Mouse (Mus musculus): Measurements from ENCODE around the gene Flywch2.

Flywch2 gene

DNA sequence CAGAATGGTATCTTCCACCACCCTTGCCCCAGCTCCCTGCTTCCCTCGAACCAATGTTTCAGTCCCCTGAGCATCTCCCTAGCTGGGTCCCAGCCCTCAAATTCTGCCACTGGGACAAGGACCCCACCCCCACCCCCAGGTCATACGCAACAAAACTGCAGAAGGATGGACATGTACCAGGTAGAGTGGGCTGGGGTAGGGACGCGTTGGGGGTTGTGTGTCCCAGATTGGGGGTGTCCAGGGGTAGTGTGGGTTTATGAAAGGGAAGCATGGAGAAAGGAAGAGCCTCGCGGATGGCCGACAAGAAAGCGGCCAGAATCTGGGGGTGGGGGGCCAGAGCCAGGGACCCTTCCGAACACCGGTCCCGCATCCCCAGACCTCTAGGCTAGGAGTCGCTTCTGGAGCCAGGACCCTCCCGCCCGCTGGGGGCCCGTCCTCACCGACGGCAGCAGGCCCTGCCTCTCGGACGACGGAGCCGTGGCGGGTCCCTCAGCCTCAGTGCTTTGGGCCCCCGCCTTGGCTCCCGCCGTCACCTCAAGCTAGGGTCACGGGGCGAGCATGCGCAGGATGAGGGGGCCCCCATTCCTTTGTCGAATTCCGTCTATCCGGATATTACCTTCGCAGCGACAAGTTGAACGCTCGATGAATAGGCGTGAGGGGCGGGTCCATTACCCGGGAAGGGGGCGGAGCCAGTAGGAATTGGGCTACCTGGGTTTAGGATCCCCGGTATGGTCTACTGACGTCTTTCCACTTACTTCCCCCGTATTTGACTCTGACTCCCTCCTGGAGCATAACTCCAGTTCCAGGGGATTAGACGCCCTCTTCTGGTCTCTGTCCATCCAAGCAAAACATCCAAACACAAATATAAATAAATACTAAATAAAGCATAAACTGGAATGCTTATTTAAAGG, at the start of gene Flywch2:
TSS of gene Flywch2 (minus strand) at position 521 of the 911 bp plus-strand sequence.
- DNase-seq (ENCODE audit: low read depth, low spot score), result peak; percentile 72

DNA sequence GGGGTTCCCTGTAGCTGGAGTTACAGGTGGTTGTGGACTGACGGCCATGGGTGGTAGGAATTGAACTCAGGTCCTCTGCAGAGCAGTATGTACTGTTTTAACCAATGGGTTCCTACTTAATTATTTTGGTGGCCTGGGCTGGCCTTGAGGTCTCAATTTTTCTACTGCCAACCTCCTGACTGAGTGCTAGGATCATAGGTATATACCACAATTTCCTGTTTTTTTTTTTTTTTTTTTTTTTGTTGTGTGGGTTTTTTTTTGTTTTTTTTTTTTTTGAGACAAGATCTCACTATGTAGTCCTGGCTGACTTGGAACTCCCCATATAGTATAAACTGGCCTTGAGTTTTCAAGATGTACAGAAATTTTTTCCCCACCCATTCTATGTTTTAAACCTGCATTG, 45.3 kb upstream of the Flywch2 start:
- no peak for DNase-seq (ENCODE audit: low read depth, low spot score)

DNA sequence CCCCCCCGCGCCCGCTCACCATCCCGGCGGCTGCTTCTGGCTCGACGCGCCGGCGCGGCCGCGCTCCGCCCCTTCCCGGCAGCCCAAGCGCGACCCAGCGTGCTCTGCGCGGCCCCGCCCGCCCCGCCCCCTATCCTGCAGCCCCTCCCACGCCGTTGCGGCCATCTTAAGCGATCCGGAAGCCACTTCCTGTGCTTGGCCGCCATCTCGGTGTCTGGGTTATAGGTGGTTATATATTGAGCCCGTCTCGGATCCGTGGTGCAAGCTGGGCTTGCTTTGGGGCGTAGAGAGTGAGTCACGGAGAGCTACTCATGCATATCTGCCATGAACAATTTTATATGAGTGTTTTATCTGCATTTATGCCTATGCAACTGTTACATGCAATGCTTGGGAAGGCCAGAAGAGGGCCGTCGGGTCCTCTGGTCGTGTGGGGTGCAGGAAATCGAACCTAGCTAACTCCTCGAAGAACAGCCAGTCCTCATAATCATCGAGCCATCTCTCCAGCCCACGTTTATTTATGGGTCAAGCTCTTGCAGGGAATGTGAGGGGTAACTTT, 43.3 kb upstream of the Flywch2 start, which contains the start of gene Elob:
TSS of gene Elob (minus strand) at position 73 of the 556 bp plus-strand sequence.
- DNase-seq (ENCODE audit: low read depth, low spot score), result peak; percentile 80

DNA sequence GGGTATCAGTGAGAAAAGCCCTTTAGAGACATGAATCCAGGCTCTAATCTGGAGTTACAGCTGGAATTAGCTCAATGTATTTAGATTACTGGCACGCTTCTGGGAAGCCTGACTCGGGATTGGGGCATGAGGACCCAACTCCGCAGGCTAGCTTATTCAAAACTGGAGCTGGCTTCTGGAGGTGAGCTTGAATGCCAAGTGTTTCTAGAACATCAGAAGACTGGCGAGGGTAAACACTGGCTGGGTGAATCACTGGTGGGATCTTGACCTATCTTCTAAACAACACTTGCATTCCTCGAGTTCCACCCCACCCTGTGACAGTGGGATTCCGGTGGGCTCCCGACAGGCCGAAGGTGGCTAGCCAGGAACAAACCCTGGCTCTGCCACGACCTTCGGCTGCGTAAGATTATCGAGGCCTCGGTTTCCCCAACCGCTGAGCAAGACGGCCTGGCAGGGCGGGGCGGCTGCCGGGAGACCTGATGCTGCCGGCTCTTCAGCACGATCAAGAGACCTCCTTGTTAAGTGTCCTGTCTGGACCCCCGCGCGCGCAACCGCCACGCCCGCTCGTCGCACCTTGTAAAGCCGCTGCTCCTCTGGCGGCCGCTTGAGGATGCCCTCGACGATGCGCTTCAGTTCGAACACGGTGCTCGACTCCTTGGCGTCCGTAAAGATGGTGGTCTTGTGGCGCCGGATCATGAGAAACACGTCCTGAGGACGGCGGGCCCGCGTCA, 42.6 kb upstream of the Flywch2 start:
- DNase-seq (ENCODE audit: low read depth, low spot score), result no peak

DNA sequence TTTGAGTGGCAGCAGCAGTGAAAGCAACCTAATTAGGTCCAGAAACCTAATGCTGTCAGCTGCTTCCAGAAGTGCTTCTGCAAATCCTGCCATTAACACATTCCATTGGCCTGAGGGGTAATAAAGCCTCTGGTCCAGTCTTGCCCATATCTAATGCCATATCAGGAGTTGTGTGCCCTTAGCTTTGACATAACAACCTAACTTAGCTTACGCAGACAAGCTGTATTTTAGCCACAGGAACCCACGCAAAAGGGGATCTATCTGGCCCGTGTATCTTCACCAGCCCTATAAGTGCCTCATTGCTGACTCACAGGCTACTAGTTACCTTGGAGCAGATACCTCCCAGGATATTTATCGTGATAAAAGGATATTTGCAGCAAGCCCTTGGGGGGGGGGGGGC, 39.7 kb upstream of the Flywch2 start:
- DNase-seq (ENCODE audit: low read depth, low spot score), result no peak

DNA sequence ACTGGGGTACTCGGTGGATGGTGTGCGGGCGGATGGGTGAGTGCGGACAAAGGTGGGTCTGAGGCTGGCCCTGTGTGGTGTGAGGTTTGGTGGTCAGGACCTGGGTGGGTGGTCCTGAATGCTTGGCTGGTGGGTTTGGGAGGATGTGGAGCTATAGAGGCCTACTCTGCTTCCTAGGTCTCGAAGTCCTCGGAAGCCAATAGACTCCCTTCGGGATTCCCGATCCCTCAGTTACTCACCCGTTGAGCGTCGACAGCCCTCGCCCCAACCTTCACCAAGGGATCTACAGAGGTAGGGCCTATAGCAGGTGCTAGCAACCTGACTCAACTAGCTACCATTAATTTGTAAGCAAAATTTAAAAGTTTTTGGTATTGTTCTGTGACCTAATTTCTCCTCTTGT, 37.7 kb upstream of the Flywch2 start:
- DNase-seq (ENCODE audit: low read depth, low spot score), result no peak

DNA sequence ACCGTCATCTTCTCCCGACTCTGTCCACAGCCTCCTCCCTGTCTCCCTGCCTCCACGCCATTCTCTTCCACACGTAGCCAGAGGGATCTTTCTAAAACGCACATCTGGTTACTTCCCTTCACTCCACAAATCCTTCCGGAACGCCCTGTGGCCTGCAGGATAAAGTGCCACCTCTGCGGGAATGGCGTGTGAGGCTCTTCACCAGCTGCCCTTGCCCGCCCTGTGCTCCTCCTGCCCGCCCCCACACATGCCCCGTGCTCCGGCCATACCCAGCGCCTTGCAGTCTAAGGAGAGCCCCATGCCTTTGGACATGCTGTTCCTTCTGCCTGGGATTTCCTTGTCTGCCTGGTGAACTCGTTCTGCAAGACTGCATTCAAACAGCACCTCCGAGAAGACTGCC, 37.1 kb upstream of the Flywch2 start:
- no peak for DNase-seq (ENCODE audit: low read depth, low spot score)

DNA sequence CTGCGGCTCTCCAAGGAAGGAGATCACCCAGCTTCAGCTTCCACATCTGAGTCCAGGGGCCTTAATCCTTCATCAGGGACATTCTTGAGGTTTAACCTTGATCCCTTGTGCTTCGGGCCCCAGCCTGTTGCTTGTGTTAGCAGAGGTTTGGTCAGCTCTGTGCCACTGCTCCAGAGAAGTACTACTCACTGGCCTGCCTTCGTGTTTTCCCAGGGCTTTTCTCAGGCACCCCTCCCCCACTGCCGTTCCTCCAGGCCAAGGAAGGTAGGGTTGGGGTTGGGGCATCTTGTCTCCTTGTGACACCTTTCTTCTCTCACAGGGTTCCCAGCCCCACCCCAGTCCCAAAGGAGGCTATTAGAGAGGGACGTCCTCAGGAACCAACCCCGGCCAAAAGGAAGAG, 36.2 kb upstream of the Flywch2 start:
- DNase-seq (ENCODE audit: low read depth, low spot score), result no peak

DNA sequence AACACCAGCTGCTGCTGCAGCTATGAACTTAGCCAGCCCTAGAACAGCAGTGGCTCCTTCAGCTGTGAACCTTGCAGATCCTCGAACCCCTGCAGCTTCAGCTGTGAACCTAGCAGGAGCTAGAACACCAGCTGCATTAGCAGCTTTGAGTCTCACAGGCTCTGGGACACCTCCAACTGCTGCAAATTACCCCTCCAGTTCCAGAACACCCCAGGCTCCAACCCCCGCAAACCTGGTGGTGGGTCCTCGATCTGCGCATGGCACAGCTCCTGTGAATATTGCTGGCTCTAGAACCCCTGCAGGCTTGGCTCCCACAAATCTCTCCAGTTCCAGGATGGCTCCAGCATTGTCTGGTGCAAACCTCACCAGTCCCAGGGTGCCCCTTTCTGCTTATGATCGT, 34.9 kb upstream of the Flywch2 start:
- DNase-seq (ENCODE audit: low read depth, low spot score), result no peak

DNA sequence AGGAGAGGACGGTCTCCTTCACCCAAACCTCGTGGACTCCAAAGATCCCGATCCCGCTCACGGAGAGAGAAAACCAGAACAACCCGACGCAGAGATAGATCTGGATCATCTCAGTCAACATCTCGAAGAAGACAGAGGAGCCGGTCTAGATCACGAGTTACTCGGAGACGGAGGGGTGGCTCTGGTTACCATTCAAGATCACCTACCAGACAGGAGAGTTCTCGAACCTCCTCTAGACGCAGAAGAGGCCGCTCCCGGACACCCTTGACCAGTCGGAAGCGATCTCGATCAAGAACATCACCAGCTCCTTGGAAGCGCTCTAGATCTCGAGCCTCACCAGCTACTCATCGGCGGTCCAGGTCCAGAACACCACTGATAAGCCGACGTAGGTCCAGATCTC, 33.4 kb upstream of the Flywch2 start:
- DNase-seq (ENCODE audit: low read depth, low spot score), result no peak

DNA sequence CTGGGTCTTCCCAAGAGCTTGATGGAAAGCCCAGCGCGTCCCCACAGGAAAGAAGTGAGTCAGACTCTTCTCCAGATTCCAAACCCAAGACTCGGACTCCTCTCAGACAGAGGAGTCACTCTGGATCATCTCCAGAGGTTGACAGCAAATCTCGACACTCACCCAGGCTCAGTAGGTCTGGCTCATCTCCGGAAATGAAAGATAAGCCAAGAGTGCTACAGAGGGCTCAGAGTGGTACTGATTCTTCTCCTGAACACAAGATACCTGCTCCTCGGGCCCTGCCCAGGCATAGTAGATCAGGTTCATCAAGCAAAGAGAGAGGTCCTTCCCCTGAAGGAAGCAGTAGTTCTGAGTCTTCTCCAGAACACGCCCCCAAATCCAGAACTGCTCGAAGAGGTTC, 32.7 kb upstream of the Flywch2 start:
- DNase-seq (ENCODE audit: low read depth, low spot score), result no peak

DNA sequence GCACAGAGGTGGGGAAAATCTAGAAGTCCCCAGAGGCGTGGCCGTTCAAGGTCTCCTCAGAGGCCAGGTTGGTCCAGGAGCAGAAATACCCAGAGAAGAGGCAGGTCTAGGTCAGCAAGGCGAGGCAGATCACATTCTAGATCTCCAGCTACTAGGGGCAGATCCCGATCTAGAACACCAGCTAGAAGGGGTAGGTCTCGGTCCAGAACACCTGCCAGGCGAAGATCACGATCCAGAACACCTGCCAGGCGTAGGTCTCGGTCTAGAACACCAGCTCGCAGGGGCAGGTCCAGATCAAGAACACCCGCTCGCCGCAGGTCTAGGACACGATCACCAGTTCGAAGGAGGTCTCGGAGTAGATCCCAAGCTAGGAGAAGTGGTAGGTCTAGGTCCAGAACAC, 29.8 kb upstream of the Flywch2 start:
- no peak for DNase-seq (ENCODE audit: low read depth, low spot score)

DNA sequence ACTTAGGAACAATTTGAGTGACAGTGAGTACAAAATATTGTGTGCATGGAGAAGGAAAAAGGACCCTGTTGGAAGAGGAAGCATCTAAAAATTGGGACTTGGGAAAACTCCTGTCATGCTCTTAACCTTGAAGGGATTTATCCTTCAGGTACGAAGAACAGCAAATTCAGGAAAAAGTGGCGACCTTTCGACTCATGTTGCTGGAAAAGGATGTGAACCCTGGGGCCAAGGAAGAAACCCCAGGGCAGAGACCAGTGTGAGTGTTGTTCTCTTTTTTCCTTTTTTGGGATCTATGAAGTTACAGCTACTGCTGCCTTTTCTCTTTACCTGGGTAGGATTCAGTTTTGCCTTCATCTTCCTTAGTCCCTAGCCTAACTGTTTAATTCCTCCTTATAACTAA, 22.0 kb upstream of the Flywch2 start:
- no peak for DNase-seq (ENCODE audit: low read depth, low spot score)

DNA sequence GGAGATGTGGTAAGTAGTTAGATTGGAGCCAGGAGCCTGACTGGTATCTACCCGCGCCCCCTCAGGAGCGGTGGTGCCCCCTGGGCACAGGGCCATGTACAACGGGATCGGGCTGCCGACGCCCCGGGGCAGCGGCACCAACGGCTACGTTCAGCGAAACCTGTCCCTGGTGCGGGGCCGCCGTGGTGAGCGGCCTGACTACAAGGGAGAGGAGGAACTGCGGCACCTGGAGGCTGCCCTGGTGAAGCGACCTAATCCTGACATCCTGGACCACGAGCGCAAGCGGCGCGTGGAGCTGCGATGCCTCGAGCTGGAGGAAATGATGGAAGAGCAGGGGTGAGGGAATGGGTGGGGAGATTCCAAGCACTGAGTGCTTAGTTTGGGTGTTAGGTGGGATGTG, 21.0 kb upstream of the Flywch2 start:
- DNase-seq (ENCODE audit: low read depth, low spot score), result no peak

DNA sequence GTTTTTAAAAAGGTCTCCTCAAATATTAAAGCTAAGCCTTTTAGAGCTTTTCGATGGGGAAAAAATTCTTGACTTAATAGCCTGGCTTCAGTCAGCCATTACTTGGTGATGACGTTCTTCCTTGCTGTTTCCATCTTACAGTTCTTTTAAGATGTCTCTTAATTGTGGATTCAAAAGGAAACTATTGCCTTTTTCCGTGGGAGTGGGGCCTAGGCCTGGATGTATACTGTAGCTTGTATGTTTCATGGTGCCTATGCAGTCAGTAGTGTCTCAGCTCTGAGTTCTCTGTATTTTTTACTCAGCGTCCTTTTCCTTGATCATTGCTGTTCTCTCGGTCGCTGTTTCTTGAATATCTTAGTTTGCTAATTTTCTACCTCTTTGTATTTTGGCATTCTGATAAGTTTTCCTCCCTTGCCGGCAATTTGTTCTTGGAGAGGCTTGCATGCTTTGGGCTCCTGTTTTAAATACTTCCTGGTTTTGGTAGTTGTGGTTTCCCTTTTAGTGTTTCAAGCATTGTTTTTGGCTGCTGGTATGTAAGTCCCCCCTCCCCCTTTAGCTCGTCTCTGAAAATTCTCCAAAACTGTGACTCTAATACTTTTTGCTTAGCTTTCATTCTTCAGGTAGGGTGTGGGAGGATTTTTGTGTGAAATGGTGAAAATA, 18.7 kb upstream of the Flywch2 start:
- no peak for DNase-seq (ENCODE audit: low read depth, low spot score)

DNA sequence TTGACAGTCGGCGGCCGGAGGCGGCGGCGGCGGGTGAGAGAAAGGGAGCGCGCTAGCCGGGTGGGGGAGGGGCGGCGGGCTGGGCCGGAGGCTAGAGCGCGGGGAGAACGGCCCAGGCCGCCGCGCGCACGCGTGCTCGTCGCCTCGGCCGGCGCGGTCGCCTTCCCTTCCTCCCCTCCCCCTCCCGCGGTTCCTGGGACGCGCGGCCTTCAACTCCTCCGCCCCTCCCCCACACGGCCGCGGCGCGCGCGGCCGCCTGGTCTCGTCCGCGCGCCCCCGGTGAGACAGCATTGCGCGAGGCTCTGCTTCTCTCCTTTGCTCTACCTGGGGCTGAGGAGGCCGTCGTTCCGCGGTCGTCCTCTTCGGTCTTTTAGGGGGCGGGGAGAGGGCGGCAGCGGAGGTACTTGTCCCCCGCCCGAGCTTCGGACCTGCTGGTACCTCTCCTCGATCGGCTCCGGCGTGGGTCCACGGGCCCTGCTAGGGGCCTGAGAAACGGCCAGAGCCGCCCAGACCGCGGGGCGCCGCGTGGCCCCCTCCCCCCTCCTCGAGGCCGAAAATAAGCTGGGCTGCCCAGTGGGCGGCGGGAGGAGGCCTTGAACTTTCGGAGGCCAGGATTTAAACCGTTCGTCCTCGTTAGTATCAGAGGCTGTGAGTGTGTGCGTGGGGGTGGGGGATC, 17.6 kb upstream of the Flywch2 start:
- DNase-seq (ENCODE audit: low read depth, low spot score), result peak; percentile 57

DNA sequence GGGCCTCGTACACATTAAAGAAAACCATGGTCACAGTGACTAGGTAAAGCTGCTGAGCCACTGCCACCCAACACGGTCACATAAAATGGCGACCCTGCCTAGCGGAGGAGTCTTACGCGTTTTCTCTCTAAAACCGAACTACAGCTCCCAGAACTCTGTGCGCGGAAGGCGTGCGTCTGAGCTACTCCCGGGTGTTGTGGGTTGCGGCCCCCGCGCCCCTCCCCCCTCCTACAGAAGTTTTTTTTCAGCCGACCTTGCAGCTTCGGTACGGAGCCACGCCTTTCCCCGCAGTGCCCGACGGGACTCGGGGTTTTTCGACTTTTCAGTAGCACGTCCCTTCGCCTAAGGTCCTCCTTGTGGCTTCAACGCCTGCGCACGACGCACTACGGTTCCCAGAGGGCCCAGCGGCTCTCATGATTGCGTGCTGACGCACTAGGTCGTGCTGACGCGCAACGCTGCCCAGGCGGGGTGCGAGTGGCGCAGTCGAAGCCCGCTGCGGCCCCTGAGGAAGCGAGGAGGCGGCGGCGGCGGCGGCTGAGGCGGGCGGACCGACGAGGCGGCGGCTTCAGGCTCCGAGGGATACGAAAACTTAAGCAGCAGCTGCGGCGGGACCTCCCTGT, 17.0 kb upstream of the Flywch2 start:
- DNase-seq (ENCODE audit: low read depth, low spot score), result peak; percentile 96

DNA sequence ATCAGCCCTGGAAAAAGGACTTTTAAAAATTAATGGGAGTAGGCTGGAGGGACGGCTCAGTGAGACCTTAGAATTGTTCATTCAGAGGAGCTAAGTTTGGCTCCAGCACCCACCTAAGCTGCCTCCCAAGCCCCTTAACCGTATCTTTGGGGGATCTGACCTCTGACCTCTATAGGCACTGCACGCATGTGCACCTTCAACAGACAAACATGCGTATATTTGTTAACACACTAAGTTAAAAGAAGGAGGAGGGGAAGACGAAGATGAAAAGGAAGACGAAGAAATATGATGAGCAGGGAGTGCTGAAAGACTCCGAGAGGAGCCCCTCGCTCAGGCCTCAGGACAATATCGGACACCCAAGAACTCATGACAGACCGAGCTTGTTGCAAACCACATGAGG, 15.7 kb upstream of the Flywch2 start:
- DNase-seq (ENCODE audit: low read depth, low spot score), result no peak

DNA sequence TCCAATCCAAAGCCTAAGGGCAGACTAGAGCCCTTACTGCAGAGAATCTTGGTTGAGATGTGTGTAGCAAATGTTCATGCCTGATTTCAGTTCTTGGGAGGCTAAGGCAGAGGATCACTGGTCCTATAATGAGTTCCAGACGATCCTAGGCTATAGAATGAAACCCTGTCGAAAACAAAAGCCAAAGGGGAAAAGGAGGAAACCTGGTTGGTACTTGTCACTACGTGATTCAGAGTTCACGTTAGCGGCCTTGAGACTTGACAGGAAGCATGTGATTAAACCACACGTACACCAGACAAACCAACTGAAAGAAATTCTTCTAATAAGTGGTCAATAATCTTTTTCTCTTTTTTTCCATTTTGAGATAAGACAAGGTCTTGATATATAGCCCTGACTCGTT, 11.4 kb upstream of the Flywch2 start:
- no peak for DNase-seq (ENCODE audit: low read depth, low spot score)

DNA sequence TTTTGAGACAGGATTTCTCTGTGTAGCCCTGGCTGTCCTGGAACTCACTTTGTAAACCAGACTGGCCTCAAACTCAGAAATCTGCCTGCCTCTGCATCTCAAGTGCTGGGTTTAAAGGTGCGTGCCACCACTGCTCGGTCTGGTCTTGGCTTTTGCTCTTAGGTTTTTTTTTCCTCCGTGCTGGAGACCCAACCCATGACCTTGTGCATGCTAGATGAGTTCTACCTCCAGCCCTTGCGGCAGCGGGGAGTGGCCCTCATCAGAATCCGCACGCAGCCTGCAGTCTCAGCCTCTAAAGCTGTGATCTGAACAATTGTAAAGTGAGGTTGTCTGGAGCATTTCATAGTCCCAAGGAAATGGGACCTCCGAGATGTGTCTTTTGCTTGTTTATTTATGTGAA, 9.4 kb upstream of the Flywch2 start:
- no peak for DNase-seq (ENCODE audit: low read depth, low spot score)

DNA sequence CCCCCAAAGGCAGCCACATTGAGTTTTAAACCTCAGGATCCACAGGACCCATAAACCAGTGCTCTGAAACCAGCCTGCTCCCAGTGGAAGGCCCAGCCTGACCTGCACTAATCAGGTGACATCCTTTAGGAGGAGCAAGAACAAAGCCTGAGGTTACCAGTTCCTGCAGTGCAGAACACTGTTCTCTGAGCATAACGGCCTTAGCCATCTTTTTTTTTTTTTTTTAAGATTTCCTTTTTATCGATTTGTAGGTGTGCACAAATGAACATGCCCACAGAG, 5.1 kb upstream of the Flywch2 start:
- no peak for DNase-seq (ENCODE audit: low read depth, low spot score)

Data from retina, adult 2 months (tissue).